Mouse (Mus musculus): Measurements from ENCODE around the gene Twnk.

DNA sequence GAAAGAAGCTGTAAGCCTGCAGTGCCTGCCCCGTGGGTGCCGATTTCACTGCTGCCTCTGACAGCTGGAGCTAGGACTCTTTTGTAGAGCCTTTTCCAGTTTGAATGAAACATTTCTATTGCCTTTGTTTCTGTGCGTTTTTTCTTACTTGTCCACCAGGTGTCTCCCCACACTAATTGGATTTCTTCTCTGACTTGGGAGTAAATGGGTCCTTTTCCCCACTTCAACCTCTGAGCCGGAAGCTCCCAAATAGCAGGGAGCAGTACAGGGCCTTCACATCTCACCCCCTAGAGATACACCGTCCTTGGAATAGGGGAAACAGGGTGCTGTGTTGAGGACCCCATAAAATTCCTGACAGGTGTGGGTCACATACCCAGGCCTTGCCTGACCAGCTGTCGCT, 7.2 kb downstream of the Twnk start:
- TF ChIP-seq FLI1 (IDR thresholded peaks at IDR 0.05; ENCODE audit: low read length): no peak
- no peak for TF ChIP-seq GATA1 (IDR thresholded peaks at IDR 0.05; ENCODE audit: borderline replicate concordance, low read length)
